Mouse (Mus musculus) cortical plate, adult 2 months (tissue): ENCODE data around the gene Apela.

Experiments
- CTCF ChIP-seq: fragments of 200-500 bp; IDR thresholded peaks from 2 replicates; pipeline ENCODE4 v1.5.1; 2011; ENCODE audit warnings: mild to moderate bottlenecking, control low read depth, low read length; ENCODE audit not compliant: insufficient read depth; ENCODE audit errors: extremely low read depth
- POLR2A ChIP-seq: fragments of 200-500 bp; IDR thresholded peaks from 2 replicates; pipeline ENCODE4 v1.6.1; 2011; ENCODE audit warnings: mild to moderate bottlenecking, low read length, control low read depth; ENCODE audit not compliant: insufficient read depth; ENCODE audit errors: extremely low read depth

GRCm38 (mm10) chr8:64998806-64999365, 38.2 kb downstream of the Apela start:
- TF ChIP-seq CTCF: no peak
- no peak for TF ChIP-seq POLR2A
